Mouse (Mus musculus) hindbrain, embryonic 12.5 days (tissue): ENCODE data around the gene Heyl. TPM values are rescaled to one million over a fixed set of nuclear protein-coding genes. Genes with fewer than 3 reads are reported as not detected.
"Not testable (repeated sequence)": the region's sequence is repeated elsewhere in the genome, so short reads cannot be mapped to it uniquely, and the experiment has no call there.

Experiments
- ATAC-seq: fragments of 200-750 bp; cut with Nextera tagmentation; 2 replicates; pipeline ENCODE4 v1.8.0; 2017; ENCODE audit warnings: moderate TSS enrichment; ENCODE audit not compliant: low FRiP score
- H3K27ac ChIP-seq: fragments of 300-500 bp; sonication (generic); 2 replicates; pipeline ENCODE4 v1.5.1; 2016; ENCODE audit warnings: mild to moderate bottlenecking
- H3K27me3 ChIP-seq: fragments of 300-500 bp; sonication (generic); 2 replicates; pipeline ENCODE4 v1.6.1; 2016; ENCODE audit warnings: mild to moderate bottlenecking
- H3K36me3 ChIP-seq: fragments of 300-500 bp; sonication (generic); 2 replicates; pipeline ENCODE4 v1.6.1; 2016; ENCODE audit warnings: mild to moderate bottlenecking
- H3K4me1 ChIP-seq: fragments of 300-500 bp; sonication (generic); 2 replicates; pipeline ENCODE4 v1.6.1; 2016
- H3K4me2 ChIP-seq: fragments of 300-500 bp; sonication (generic); replicated peaks from 2 replicates; pipeline ENCODE4 v1.6.1; 2016; ENCODE audit warnings: mild to moderate bottlenecking
- H3K4me3 ChIP-seq: fragments of 300-500 bp; sonication (generic); 2 replicates; pipeline ENCODE4 v1.5.1; 2016; ENCODE audit warnings: mild to moderate bottlenecking
- H3K9ac ChIP-seq: fragments of 300-500 bp; sonication (generic); 2 replicates; pipeline ENCODE4 v1.6.1; 2016; ENCODE audit warnings: mild to moderate bottlenecking, moderate library complexity
- H3K9me3 ChIP-seq: fragments of 300-500 bp; sonication (generic); replicated peaks from 2 replicates; pipeline ENCODE4 v1.6.1; 2016; ENCODE audit warnings: mild to moderate bottlenecking
- WGBS: fragments of 180-500 bp; shearing (Covaris S2); methylation state at CpG from one replicate; pipeline ENCODE4 v1.1.7; 2016; 5-methylcytosine and 5-hydroxymethylcytosine counted together
- polyA plus RNA-seq: library from polyadenylated mRNA; unstranded; fragments of >200 nt; fragmentation: Nextera tagmentation; extraction: Ambion mirVana; gene quantifications from 2 replicates; pipeline ENCODE4 v1.2.1, GENCODE M21; 2016

The Heyl gene
- polyA plus RNA-seq, 1 experiment from 2014 or later: 8.6 TPM

GRCm38 (mm10) chr4:123293661-123294443 is 60.5 kb downstream of the Heyl start:
- Histone ChIP-seq H3K4me3 (no peak overlapping the region), H3K27me3 (no peaks in the 10 kb centered on the region), H3K4me1 (no peaks in the 10 kb centered on the region), H3K4me2 (no peak overlapping the region), H3K27ac (no peak overlapping the region), H3K36me3 (peaks cover 90% of the 10 kb centered on the region), H3K9ac (no peak overlapping the region), H3K9me3 (no peaks in the 10 kb centered on the region)
- 83% methylated on average over 7 of the region's 7 CpGs for WGBS
- no peak for ATAC-seq

- not testable (repeated sequence) for H3K4me2 ChIP-seq, H3K9ac ChIP-seq, H3K4me3 ChIP-seq, H3K9me3 ChIP-seq, H3K27ac ChIP-seq, H3K27me3 ChIP-seq, ATAC-seq, H3K4me1 ChIP-seq
- peaks cover 90% of the 10 kb centered on the region for H3K36me3 ChIP-seq
- 97% methylated on average over 15 of the region's 15 CpGs for WGBS
Measured at GRCm38 (mm10) chr4:123295026-123295425, 61.7 kb downstream of the Heyl start.

- Histone ChIP-seq H3K27ac (no peak overlapping the region), H3K9ac (no peak overlapping the region), H3K4me3 (no peak overlapping the region), H3K4me2 (no peak overlapping the region), H3K4me1 (no peaks in the 10 kb centered on the region), H3K36me3 (peaks cover 93% of the 10 kb centered on the region), H3K27me3 (no peaks in the 10 kb centered on the region), H3K9me3 (no peaks in the 10 kb centered on the region)
- no peak for ATAC-seq
- 92% methylated on average over 21 of the region's 21 CpGs for WGBS
Measured at GRCm38 (mm10) chr4:123295516-123296147, 62.3 kb downstream of the Heyl start.

GRCm38 (mm10) chr4:123296148-123296534 is 62.8 kb downstream of the Heyl start:
- H3K27ac ChIP-seq: no peak overlapping the region
- WGBS: 85% methylated on average over 5 of the region's 5 CpGs

GRCm38 (mm10) chr4:123297195-123297960 is 64.0 kb downstream of the Heyl start:
- H3K4me1 ChIP-seq: no peaks in the 10 kb centered on the region
- H3K4me3 ChIP-seq: no peak overlapping the region
- H3K4me2 ChIP-seq: no peak overlapping the region
- 90% methylated on average over 22 of the region's 22 CpGs for WGBS
- no peak overlapping the region for H3K9ac ChIP-seq
- H3K36me3 ChIP-seq: peaks cover 83% of the 10 kb centered on the region
- no peak overlapping the region for H3K27ac ChIP-seq
- ATAC-seq: no peak
- no peaks in the 10 kb centered on the region for H3K27me3 ChIP-seq
- no peaks in the 10 kb centered on the region for H3K9me3 ChIP-seq

More at GRCm38 (mm10) chr4:123296148-123296534, 62.8 kb downstream of the Heyl start:
- H3K4me2 ChIP-seq: no peak overlapping the region
- no peak overlapping the region for H3K4me3 ChIP-seq
- H3K27me3 ChIP-seq: no peaks in the 10 kb centered on the region
- no peak overlapping the region for H3K9ac ChIP-seq
- H3K4me1 ChIP-seq: no peaks in the 10 kb centered on the region
- ATAC-seq: no peak
- peaks cover 87% of the 10 kb centered on the region for H3K36me3 ChIP-seq
- no peaks in the 10 kb centered on the region for H3K9me3 ChIP-seq

- Histone ChIP-seq H3K9ac (no peak overlapping the region), H3K4me2 (no peak overlapping the region), H3K4me3 (no peak overlapping the region), H3K36me3 (peaks cover 83% of the 10 kb centered on the region), H3K27ac (no peak overlapping the region), H3K9me3 (no peaks in the 10 kb centered on the region), H3K27me3 (no peaks in the 10 kb centered on the region), H3K4me1 (no peaks in the 10 kb centered on the region)
- 91% methylated on average over 4 of the region's 4 CpGs for WGBS
- no peak for ATAC-seq
Measured at GRCm38 (mm10) chr4:123298226-123298625, 64.9 kb downstream of the Heyl start.

GRCm38 (mm10) chr4:123298980-123299670 is 65.8 kb downstream of the Heyl start:
- Histone ChIP-seq H3K4me3 (no peak overlapping the region), H3K27me3 (no peaks in the 10 kb centered on the region), H3K9ac (no peak overlapping the region), H3K36me3 (peaks cover 84% of the 10 kb centered on the region), H3K4me1 (no peaks in the 10 kb centered on the region), H3K4me2 (no peak overlapping the region), H3K9me3 (no peaks in the 10 kb centered on the region), H3K27ac (no peak overlapping the region)
- ATAC-seq: no peak
- 96% methylated on average over 11 of the region's 11 CpGs for WGBS

Other genes with a start within 250 kb of the Heyl start
- gene Mycl, start 237.9 kb upstream of the Heyl start, polyA plus RNA-seq: 103 and 105 TPM in 2 replicates
- 23.3 and 26.7 TPM in 2 replicates for gene Trit1, start 217.0 kb upstream of the Heyl start, polyA plus RNA-seq
- gene Bmp8b, start 128.4 kb upstream of the Heyl start, polyA plus RNA-seq: 0.33 and 0.44 TPM in 2 replicates
- 0.48 TPM in 1 of 2 replicates, not detected in the other for gene Oxct2b, start 117.3 kb upstream of the Heyl start, polyA plus RNA-seq
- 80.3 and 83.2 TPM in 2 replicates for gene Ppie, start 93.6 kb upstream of the Heyl start, polyA plus RNA-seq
- gene Hpcal4, start 50.3 kb upstream of the Heyl start, polyA plus RNA-seq: 2.7 and 3.7 TPM in 2 replicates
- not detected in 2 replicates for gene Nt5c1a, start 32.1 kb upstream of the Heyl start, polyA plus RNA-seq
- 36.1 and 36.4 TPM in 2 replicates for gene Pabpc4, start 28.8 kb downstream of the Heyl start, polyA plus RNA-seq
- gene Oxct2a, start 90.1 kb downstream of the Heyl start, polyA plus RNA-seq: not detected in 2 replicates
- 0.36 TPM in 1 of 2 replicates, not detected in the other for gene Bmp8a, start 109.7 kb downstream of the Heyl start, polyA plus RNA-seq